Mouse (Mus musculus) macrophage (primary cell): ENCODE results near the gene Mid1. TPM values are rescaled to one million over a fixed set of nuclear protein-coding genes. Genes with fewer than 3 reads are reported as not detected.
"Not testable (repeated sequence)": the region's sequence is repeated elsewhere in the genome, so short reads cannot be mapped to it uniquely, and the experiment has no call there.

Source experiments
- H3K27ac ChIP-seq: fragments of 350-480 bp; formaldehyde crosslinking; 2 replicates; pipeline ENCODE4 v1.9.0; 2021
- H3K36me3 ChIP-seq: fragments of 350-480 bp; formaldehyde crosslinking; 2 replicates; pipeline ENCODE4 v1.9.0; 2021; ENCODE audit errors: inconsistent target
- H3K4me3 ChIP-seq: fragments of 350-480 bp; formaldehyde crosslinking; 2 replicates; pipeline ENCODE4 v1.9.0; 2021; ENCODE audit errors: inconsistent target
- H3K79me2 ChIP-seq: fragments of 350-480 bp; formaldehyde crosslinking; 2 replicates; pipeline ENCODE4 v1.9.0; 2021; ENCODE audit errors: inconsistent target
- WGBS: methylation state at CpG from one replicate; pipeline ENCODE4 v1.1.7; 2026; ENCODE audit warnings: inconsistent platforms; ENCODE audit not compliant: missing documents; 5-methylcytosine and 5-hydroxymethylcytosine counted together
- polyA plus RNA-seq: library from polyadenylated mRNA; stranded (reverse); fragments of 250-400 nt; gene quantifications from 3 replicates; pipeline ENCODE4 v1.2.4, GENCODE M21; 2018; ENCODE audit warnings: inconsistent platforms

Mid1 gene
- polyA plus RNA-seq, 1 experiment from 2014 or later: 34.1 TPM

GRCm38 (mm10) chrX:169977856-169978435, 292.9 kb downstream of the Mid1 start:
- WGBS: 92% methylated on average over 7 of the region's 7 CpGs
- H3K27ac ChIP-seq: peak overlapping the region; percentile 71
- H3K36me3 ChIP-seq: peaks cover 14% of the 10 kb centered on the region
- peak overlapping the region; percentile 9 for H3K4me3 ChIP-seq
- H3K79me2 ChIP-seq: peaks cover 55% of the 10 kb centered on the region

DNA sequence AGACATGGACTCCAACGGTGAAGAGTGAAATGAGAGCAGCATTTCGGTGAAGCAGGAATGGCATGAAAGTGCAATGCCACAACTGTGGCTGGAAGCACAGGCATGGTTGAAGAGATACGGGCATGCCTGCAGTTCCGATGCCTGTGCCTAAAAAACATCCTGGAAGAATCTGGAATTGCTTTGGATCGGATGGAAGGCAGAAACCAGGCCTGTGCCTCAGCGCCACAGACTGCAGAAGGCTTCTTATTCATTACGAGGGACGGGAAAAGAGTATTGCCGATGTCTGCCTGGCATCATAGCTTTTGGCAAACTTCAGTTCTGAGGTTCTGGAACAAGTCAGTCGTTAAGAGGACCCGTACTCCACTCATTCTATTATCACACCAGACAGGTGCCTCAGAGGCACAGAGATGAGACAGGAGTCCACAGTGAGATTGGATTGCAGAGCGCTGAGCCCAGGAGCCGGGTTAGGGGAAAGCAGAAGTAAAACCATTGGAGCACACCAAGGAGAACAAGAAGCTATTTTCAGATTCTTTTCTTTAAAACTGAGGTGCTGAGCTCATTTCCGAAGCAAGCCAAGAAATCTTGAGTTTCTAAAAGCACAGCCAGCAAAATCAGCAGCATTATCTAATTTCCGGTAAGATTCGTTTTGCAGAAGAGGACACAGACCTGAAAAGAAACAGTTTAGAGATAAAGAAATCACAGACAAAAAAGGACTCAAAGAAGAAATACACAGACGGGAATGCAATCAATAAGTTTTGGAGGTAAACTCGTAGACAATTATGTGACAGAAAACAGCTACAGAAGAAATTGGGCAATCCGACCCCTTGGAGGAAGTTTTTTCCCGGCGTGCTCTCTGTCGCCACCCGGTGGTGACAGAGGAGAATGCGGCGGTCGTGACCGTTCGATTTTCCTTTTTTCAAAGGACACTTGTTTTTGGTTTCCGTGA, 293.7 kb downstream of the Mid1 start:
- Histone ChIP-seq H3K27ac (peak overlapping the region; percentile 71), H3K36me3 (peaks cover 22% of the 10 kb centered on the region), H3K79me2 (peaks cover 55% of the 10 kb centered on the region), H3K4me3 (peak overlapping the region; percentile 9)
- 46% methylated on average over 29 of the region's 29 CpGs for WGBS

- Histone ChIP-seq H3K79me2 (peaks cover 55% of the 10 kb centered on the region), H3K27ac (peak overlapping the region; percentile 71), H3K4me3 (peak overlapping the region; percentile 9), H3K36me3 (peaks cover 31% of the 10 kb centered on the region)
- 82% methylated on average over 20 of the region's 20 CpGs for WGBS
Measured at GRCm38 (mm10) chrX:169979461-169980202, 294.6 kb downstream of the Mid1 start.

DNA sequence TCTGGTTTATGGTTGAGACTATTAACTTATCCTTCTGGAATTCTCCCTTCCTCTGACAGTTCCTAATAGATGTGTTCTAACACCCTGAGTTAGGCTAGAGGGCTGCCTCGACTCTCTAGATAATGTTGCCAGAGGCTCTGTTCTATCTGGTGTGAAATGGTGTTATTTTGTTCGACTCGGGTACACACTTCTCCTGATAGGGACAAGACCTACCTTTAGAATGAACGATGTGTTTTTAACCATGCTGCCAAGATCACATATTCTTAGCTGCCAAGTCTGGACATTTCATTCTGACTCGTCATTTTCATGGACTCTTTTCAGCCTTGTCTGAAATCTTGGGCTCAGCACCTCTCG, 295.2 kb downstream of the Mid1 start:
- WGBS: 85% methylated on average over 6 of the region's 6 CpGs
- not testable (repeated sequence) for H3K4me3 ChIP-seq
- Histone ChIP-seq H3K79me2 (peaks cover 50% of the 10 kb centered on the region), H3K27ac (peak overlapping the region; percentile 71), H3K36me3 (peaks cover 37% of the 10 kb centered on the region)

DNA sequence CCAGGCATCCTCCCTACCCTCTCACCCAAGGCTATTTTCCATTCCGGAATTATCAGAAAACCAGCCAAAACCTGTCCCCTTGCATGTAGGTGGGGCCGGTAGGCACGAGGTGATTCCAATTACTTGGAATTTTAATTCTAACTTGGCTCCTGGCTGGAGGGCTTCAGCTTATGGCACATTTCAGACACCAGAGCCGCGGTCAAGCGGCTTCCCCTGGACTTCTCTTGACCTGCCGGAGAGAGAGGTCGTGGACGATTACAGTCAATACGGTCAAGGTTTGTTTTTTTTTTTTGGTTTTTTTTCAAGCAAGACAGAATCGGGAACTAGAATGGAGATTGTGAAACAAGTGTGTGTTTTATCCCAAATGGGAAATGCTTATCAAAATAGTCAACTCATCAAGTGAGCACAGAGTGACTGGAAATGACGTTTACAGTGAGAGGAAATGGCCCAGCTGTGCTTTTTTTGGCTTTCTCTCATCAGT, 295.9 kb downstream of the Mid1 start:
- Histone ChIP-seq H3K27ac (peak overlapping the region; percentile 71), H3K36me3 (peaks cover 43% of the 10 kb centered on the region), H3K79me2 (peaks cover 49% of the 10 kb centered on the region), H3K4me3 (no peak overlapping the region)
- 59% methylated on average over 12 of the region's 12 CpGs for WGBS

DNA sequence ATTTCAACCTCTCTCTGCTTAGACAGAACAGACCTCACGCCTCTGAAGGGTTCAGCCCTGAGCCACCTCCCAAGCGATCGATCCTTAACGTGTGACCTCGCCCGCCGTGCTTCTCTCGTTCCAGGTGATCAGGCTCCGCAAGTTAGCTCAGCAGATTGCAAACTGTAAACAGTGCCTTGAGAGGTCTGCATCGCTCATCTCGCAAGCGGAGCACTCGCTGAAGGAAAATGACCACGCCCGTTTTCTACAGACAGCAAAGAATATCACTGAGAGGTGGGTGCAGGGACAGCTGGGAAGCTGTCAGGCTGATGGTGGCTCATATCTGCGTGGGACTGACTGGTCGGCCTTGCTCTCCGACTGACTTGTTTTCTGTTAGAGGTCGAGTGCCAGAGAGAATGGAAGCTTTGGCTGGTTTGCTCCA, 296.8 kb downstream of the Mid1 start:
- H3K36me3 ChIP-seq: peaks cover 50% of the 10 kb centered on the region

DNA sequence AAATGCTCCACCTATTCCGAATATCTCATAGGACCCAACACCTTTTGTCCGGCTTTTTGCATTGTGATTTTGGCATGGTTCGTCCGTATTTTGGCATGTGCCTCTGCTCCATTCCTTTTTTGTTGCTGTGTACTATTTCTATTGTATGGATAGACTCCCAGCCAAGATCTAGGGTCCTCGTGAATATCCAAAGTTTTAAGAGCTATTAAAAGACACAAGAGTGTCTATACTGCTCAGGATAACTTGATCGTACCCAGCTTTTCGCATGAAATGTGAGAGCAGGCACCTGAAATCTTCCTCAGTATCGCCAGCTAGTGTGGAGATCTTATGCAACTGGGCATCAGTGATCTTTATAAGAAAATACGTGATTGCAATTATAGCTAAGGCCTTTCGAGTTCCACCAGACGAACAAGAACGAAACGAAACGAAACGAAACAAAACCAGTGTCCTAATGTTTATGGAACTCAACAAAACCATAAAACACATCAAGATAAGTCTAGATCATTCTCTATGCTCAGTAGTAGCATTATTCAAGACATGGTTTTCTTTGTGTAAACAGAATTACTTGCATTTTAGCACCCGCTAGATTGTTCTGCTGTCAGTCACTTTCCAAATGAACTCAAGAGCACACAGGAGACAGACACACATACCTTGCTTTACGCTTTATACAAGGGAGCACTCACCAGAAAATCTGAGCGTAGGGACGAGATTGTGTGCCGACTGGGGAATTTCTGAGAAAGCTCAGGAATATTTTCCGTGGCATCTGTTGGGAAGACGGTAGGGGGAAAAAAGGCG, 297.8 kb downstream of the Mid1 start:
- H3K36me3 ChIP-seq: peaks cover 54% of the 10 kb centered on the region

More for the DNA sequence above, 296.8 kb downstream of the Mid1 start:
- peak overlapping the region; percentile 71 for H3K27ac ChIP-seq
- WGBS: 92% methylated on average over 19 of the region's 19 CpGs
- not testable (repeated sequence) for H3K4me3 ChIP-seq
- H3K79me2 ChIP-seq: peaks cover 41% of the 10 kb centered on the region

GRCm38 (mm10) chrX:169983401-169984165, 298.6 kb downstream of the Mid1 start:
- 92% methylated on average over 19 of the region's 19 CpGs for WGBS
- Histone ChIP-seq H3K36me3 (peaks cover 57% of the 10 kb centered on the region), H3K79me2 (peaks cover 25% of the 10 kb centered on the region; the same call in 1 of the 2 replicates)
- not testable (repeated sequence) for H3K27ac ChIP-seq, H3K4me3 ChIP-seq

More for the DNA sequence above, 297.8 kb downstream of the Mid1 start:
- H3K4me3 ChIP-seq, H3K27ac ChIP-seq: not testable (repeated sequence)
- peaks cover 31% of the 10 kb centered on the region; the same call in 1 of the 2 replicates for H3K79me2 ChIP-seq
- WGBS: 93% methylated on average over 23 of the region's 23 CpGs

GRCm38 (mm10) chrX:169984331-169984730, 299.3 kb downstream of the Mid1 start:
- H3K36me3 ChIP-seq: peaks cover 58% of the 10 kb centered on the region
- not testable (repeated sequence) for H3K27ac ChIP-seq, H3K4me3 ChIP-seq
- 85% methylated on average over 7 of the region's 7 CpGs for whole genome bisulfite sequencing
- peaks cover 25% of the 10 kb centered on the region; the same call in 1 of the 2 replicates for H3K79me2 ChIP-seq

GRCm38 (mm10) chrX:169984853-169985252, 299.9 kb downstream of the Mid1 start:
- WGBS: 87% methylated on average over 21 of the region's 21 CpGs

DNA sequence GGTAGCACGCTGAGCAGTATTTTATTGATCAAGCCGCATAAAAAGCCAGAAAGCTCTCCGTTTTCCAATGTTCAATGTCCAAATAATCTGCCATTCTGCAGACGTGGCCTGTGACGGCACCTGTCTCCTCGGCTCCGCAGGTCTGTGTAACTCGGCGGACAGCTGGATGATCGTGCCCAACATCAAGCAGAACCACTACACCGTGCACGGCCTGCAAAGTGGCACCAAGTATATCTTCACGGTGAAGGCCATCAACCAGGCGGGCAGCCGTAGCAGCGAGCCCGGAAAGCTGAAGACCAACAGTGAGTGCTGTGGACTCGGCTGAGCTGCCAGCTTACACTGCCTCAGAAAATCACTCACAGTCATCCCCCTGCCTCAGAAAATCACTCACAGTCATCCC, 300.8 kb downstream of the Mid1 start:
- H3K4me3 ChIP-seq, H3K27ac ChIP-seq: not testable (repeated sequence)
- H3K36me3 ChIP-seq: peaks cover 58% of the 10 kb centered on the region
- WGBS: 88% methylated on average over 18 of the region's 18 CpGs
- H3K79me2 ChIP-seq: peaks cover 16% of the 10 kb centered on the region; the same call in 1 of the 2 replicates

More at GRCm38 (mm10) chrX:169984853-169985252, 299.9 kb downstream of the Mid1 start:
- not testable (repeated sequence) for H3K4me3 ChIP-seq, H3K27ac ChIP-seq
- peaks cover 21% of the 10 kb centered on the region; the same call in 1 of the 2 replicates for H3K79me2 ChIP-seq
- H3K36me3 ChIP-seq: peaks cover 58% of the 10 kb centered on the region

GRCm38 (mm10) chrX:169986519-169987367, 301.7 kb downstream of the Mid1 start:
- 39% methylated on average over 46 of the region's 51 CpGs for WGBS
- H3K27ac ChIP-seq: peak overlapping the region; percentile 19
- H3K36me3 ChIP-seq: peaks cover 56% of the 10 kb centered on the region
- H3K4me3 ChIP-seq: peak overlapping the region; percentile 2; the same call in 1 of the 2 replicates
- peaks cover 12% of the 10 kb centered on the region; the same call in 1 of the 2 replicates for H3K79me2 ChIP-seq
